ENCODE assay signal across 21 mouse cellular contexts in genomic region chr9:24508880-24509279, GRCm38 (mm10). TPM values are rescaled to one million over a fixed set of nuclear protein-coding genes. Genes with fewer than 3 reads are reported as not detected.
A peak's percentile ranks its signal among the peaks of the same experiment; 100 is the strongest.
DNase-seq lines count a peak whose midpoint lies in the region; ATAC-seq and TF ChIP-seq lines count a peak whose summit lies in the region.
"Had no signal": no experiment of that assay in that cellular context is flagged by ENCODE, and none has a peak within 500 bp of the region (broad histone marks: within the 10 kb centered on the region; RNA-seq: fewer than 3 reads in every experiment).

No protein-coding gene starts in this region.

- H3K27me3 ChIP-seq in intestine, embryonic 15.5 days (replicated peaks): no peaks in the 10 kb centered on the region
- no peaks in the 10 kb centered on the region for H3K27me3 ChIP-seq in intestine, embryonic 16.5 days (replicated peaks; ENCODE audit: control insufficient read depth, insufficient read depth, low read length)
- no peaks in the 10 kb centered on the region for H3K27me3 ChIP-seq in intestine, postnatal 0 days (replicated peaks; ENCODE audit: control insufficient read depth, insufficient read depth, low read length)
- H3K27me3 ChIP-seq in midbrain, embryonic 16.5 days (ENCODE audit: control insufficient read depth, insufficient read depth, low read depth, low read length): no peaks in the 10 kb centered on the region
- H3K27me3 ChIP-seq: CH12.LX, Patski had no signal

- no peak overlapping the region for H3K4me2 ChIP-seq in intestine, embryonic 15.5 days (replicated peaks)
- no peak overlapping the region for H3K4me2 ChIP-seq in intestine, embryonic 16.5 days (ENCODE audit: low read depth, low read length)
- H3K4me2 ChIP-seq in intestine, postnatal 0 days (replicated peaks; ENCODE audit: low read depth): no peak overlapping the region
- no peak overlapping the region for H3K4me2 ChIP-seq in midbrain, embryonic 16.5 days (ENCODE audit: low read length)

- TF ChIP-seq CTCF in intestine, postnatal 0 days (IDR thresholded peaks at IDR 0.05; ENCODE audit: low read depth): no peak

- WGBS in intestine, embryonic 15.5 days: 73% methylated on average over 4 of the region's 4 CpGs
- WGBS in intestine, embryonic 16.5 days: 65% methylated on average over 4 of the region's 4 CpGs
- WGBS in intestine, postnatal 0 days: 44% methylated on average over 4 of the region's 4 CpGs
- 89% methylated on average over 4 of the region's 4 CpGs for WGBS in midbrain, embryonic 16.5 days

- no peak for DNase-seq in kidney, adult 11 months
- no peak for DNase-seq in urinary bladder, postnatal 36 days (ENCODE audit: low spot score in 2 of 2)
- DNase-seq: adrenal gland, adult 2 months; adrenal gland, adult 8-10 months; adrenal gland, postnatal 10 days; adrenal gland, postnatal 14 days; adrenal gland, postnatal 25 days; adrenal gland, postnatal 36 days; B cell, adult 2 months; cerebellum, adult 11 months; cerebellum, adult 11-12 months; cerebellum, adult 18-20 months had no signal

- H3K9me3 ChIP-seq in intestine, embryonic 15.5 days: no peaks in the 10 kb centered on the region
- H3K9me3 ChIP-seq in intestine, embryonic 16.5 days (ENCODE audit: control insufficient read depth, low read length): no peaks in the 10 kb centered on the region
- H3K9me3 ChIP-seq in intestine, postnatal 0 days (ENCODE audit: control insufficient read depth): no peaks in the 10 kb centered on the region
- H3K9me3 ChIP-seq in midbrain, embryonic 16.5 days (replicated peaks; ENCODE audit: control insufficient read depth, low read length, poor library complexity, severe bottlenecking): no peaks in the 10 kb centered on the region
- H3K9me3 ChIP-seq: G1E had no signal

- H3K9ac ChIP-seq in intestine, embryonic 15.5 days: no peak overlapping the region
- H3K9ac ChIP-seq in intestine, embryonic 16.5 days (ENCODE audit: low read depth, low read length): no peak overlapping the region
- H3K9ac ChIP-seq in intestine, postnatal 0 days (ENCODE audit: low read depth, low read length): no peak overlapping the region
- no peak overlapping the region for H3K9ac ChIP-seq in midbrain, embryonic 16.5 days (ENCODE audit: low read depth, low read length)

- no peak overlapping the region for H3K27ac ChIP-seq in intestine, embryonic 15.5 days
- no peak overlapping the region for H3K27ac ChIP-seq in intestine, embryonic 16.5 days (ENCODE audit: low read length)
- no peak overlapping the region for H3K27ac ChIP-seq in intestine, postnatal 0 days (ENCODE audit: low read depth, low read length)
- H3K27ac ChIP-seq in midbrain, embryonic 16.5 days (ENCODE audit: low read length): no peak overlapping the region

- peak; percentile 43; the same call in 1 of the 2 replicates for ATAC-seq in intestine, embryonic 15.5 days
- ATAC-seq in intestine, embryonic 16.5 days: peak; percentile 53; the same call in 1 of the 2 replicates
- ATAC-seq in intestine, postnatal 0 days: peak; percentile 78
- ATAC-seq in midbrain, embryonic 16.5 days: no peak
- ATAC-seq: activated CD4-positive, CD25-positive, alpha-beta regulatory T cell, adult 4 months; CD4-positive, CD25-positive, alpha-beta regulatory T cell, adult 4 months; Patski had no signal

- no peaks in the 10 kb centered on the region for H3K36me3 ChIP-seq in intestine, embryonic 15.5 days
- H3K36me3 ChIP-seq in intestine, embryonic 16.5 days (ENCODE audit: control insufficient read depth, insufficient read depth, low read length): no peaks in the 10 kb centered on the region
- no peaks in the 10 kb centered on the region for H3K36me3 ChIP-seq in intestine, postnatal 0 days (ENCODE audit: control insufficient read depth, insufficient read depth)
- no peaks in the 10 kb centered on the region for H3K36me3 ChIP-seq in midbrain, embryonic 16.5 days (ENCODE audit: control insufficient read depth, insufficient read depth, low read length)

- no peak overlapping the region for H3K4me3 ChIP-seq in intestine, embryonic 15.5 days (replicated peaks)
- no peak overlapping the region for H3K4me3 ChIP-seq in intestine, embryonic 16.5 days (ENCODE audit: low read length)
- no peak overlapping the region for H3K4me3 ChIP-seq in intestine, postnatal 0 days (ENCODE audit: low read depth, low read length)
- H3K4me3 ChIP-seq in midbrain, embryonic 16.5 days (ENCODE audit: low read depth, low read length): no peak overlapping the region

- H3K4me1 ChIP-seq in intestine, embryonic 15.5 days (replicated peaks): no peaks in the 10 kb centered on the region
- no peaks in the 10 kb centered on the region for H3K4me1 ChIP-seq in intestine, embryonic 16.5 days (ENCODE audit: control insufficient read depth, insufficient read depth, low read length)
- H3K4me1 ChIP-seq in intestine, postnatal 0 days (replicated peaks; ENCODE audit: control insufficient read depth, insufficient read depth, low read length): no peaks in the 10 kb centered on the region
- H3K4me1 ChIP-seq in midbrain, embryonic 16.5 days (ENCODE audit: control insufficient read depth, insufficient read depth, low read length): no peaks in the 10 kb centered on the region

RNA-seq across cellular contexts. Expression of gene Dpy19l1, which starts 5.9 kb away (rescaled TPM):
- polyA plus RNA-seq in intestine, embryonic 15.5 days (2015; fragmentation: Nextera tagmentation; extraction: Ambion mirVana): 10.4 and 11.3 TPM in 2 replicates
- 3.7 and 4.3 TPM in 2 replicates for polyA plus RNA-seq in intestine, embryonic 16.5 days (2015; fragmentation: Nextera tagmentation; extraction: Ambion mirVana)
- 4.6 and 4.7 TPM in 2 replicates for polyA plus RNA-seq in intestine, postnatal 0 days (2015; fragmentation: Nextera tagmentation; extraction: Ambion mirVana)
- polyA plus RNA-seq in midbrain, embryonic 16.5 days (2015; fragmentation: Nextera tagmentation; extraction: Ambion mirVana): 6.4 and 7.6 TPM in 2 replicates
